Mouse (Mus musculus) kidney, postnatal 10 days (tissue): ENCODE data around the gene Stx1b.
A peak's percentile ranks its signal among the peaks of the same experiment; 100 is the strongest.

ENCODE experiments used
- DNase-seq: peaks from one replicate; pipeline ENCODE4 v3.0.0; 2021; ENCODE audit warnings: mixed read lengths

Gene Stx1b

GRCm38 (mm10) chr7:127815954-127816821 lies 8.2 kb downstream of the Stx1b start:
- DNase-seq: peak; percentile 76

GRCm38 (mm10) chr7:127815116-127815665 lies 9.2 kb downstream of the Stx1b start:
- DNase-seq: no peak

- peak; percentile 71 for DNase-seq
Measured at GRCm38 (mm10) chr7:127814241-127814921, 10.0 kb downstream of the Stx1b start.

GRCm38 (mm10) chr7:127813821-127814220 lies 10.5 kb downstream of the Stx1b start:
- no peak for DNase-seq

- DNase-seq: no peak
Measured at GRCm38 (mm10) chr7:127812292-127812691, 12.1 kb downstream of the Stx1b start.

GRCm38 (mm10) chr7:127811240-127811639 lies 13.1 kb downstream of the Stx1b start:
- no peak for DNase-seq

GRCm38 (mm10) chr7:127810650-127811049 lies 13.7 kb downstream of the Stx1b start:
- DNase-seq: no peak

- no peak for DNase-seq
Measured at GRCm38 (mm10) chr7:127809846-127810245, 14.5 kb downstream of the Stx1b start.

- DNase-seq: no peak
Measured at GRCm38 (mm10) chr7:127808821-127809220, 15.5 kb downstream of the Stx1b start.

- DNase-seq: no peak
Measured at GRCm38 (mm10) chr7:127802313-127802712, 22.0 kb downstream of the Stx1b start.

- no peak for DNase-seq
Measured at GRCm38 (mm10) chr7:127801010-127801621, 23.2 kb downstream of the Stx1b start.

- DNase-seq: peak; percentile 97
Measured at GRCm38 (mm10) chr7:127800435-127801009, 23.8 kb downstream of the Stx1b start, which contains the start of gene Hsd3b7. TSS of gene Hsd3b7 (plus strand) at chr7:127800604.

GRCm38 (mm10) chr7:127799738-127800137 lies 24.6 kb downstream of the Stx1b start:
- no peak for DNase-seq

- no peak for DNase-seq
Measured at GRCm38 (mm10) chr7:127799211-127799610, 25.1 kb downstream of the Stx1b start.

- DNase-seq: no peak
Measured at GRCm38 (mm10) chr7:127798591-127798990, 25.8 kb downstream of the Stx1b start.

- no peak for DNase-seq
Measured at GRCm38 (mm10) chr7:127797076-127797845, 27.1 kb downstream of the Stx1b start.

GRCm38 (mm10) chr7:127785308-127785707 lies 39.0 kb downstream of the Stx1b start, which contains the start of gene Gm49388:
TSS of gene Gm49388 (plus strand) at chr7:127785608.
- DNase-seq: no peak

- DNase-seq: no peak
Measured at GRCm38 (mm10) chr7:127778350-127778749, 46.0 kb downstream of the Stx1b start.

GRCm38 (mm10) chr7:127777474-127778266 lies 46.7 kb downstream of the Stx1b start:
- peak; percentile 83 for DNase-seq

- peak; percentile 99 for DNase-seq
Measured at GRCm38 (mm10) chr7:127776878-127777473, 47.4 kb downstream of the Stx1b start.

- DNase-seq: peak; percentile 95
Measured at GRCm38 (mm10) chr7:127776426-127776825, 47.9 kb downstream of the Stx1b start, which contains the start of gene Setd1a. TSS of gene Setd1a (plus strand) at chr7:127776670.
